Mouse (Mus musculus): ENCODE data around the gene Gm10282. TPM values are rescaled to one million over a fixed set of nuclear protein-coding genes. Genes with fewer than 3 reads are reported as not detected.

The Gm10282 gene
- polyA plus RNA-seq, 1 experiment from 2014 or later: 27.2 TPM

DNA sequence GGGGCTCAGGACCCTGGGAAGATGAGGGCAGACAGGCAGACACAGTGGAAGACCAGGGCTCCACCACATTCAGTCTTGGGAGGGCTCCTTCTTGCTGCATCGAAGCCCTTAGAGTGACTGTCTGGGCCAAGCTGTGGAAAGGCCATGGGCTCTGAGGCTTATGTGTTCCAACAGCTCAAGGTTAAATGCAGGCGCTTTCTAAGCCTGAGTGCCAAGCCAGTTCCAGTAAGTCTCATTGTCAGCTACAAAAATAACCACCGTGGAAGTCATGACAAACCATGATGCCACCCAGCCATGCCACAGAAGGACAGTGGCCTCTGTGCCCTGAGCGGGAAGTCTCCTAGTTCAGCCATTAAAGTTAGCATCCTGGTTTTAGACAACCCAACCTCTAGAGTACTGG lies 26.6 kb upstream of the Gm10282 start:
- Histone ChIP-seq H3K9ac (replicated peaks; ENCODE audit: low read depth, low read length) (no peak overlapping the region), H3K4me2 (replicated peaks; ENCODE audit: low read depth, low read length) (no peak overlapping the region), H3K27ac (ENCODE audit: low read length) (no peak overlapping the region), H3K27me3 (ENCODE audit: control insufficient read depth, insufficient read depth, low read length) (no peaks in the 10 kb centered on the region), H3K9me3 (ENCODE audit: control insufficient read depth, low read depth, low read length) (no peaks in the 10 kb centered on the region), H3K4me1 (ENCODE audit: control insufficient read depth, insufficient read depth, low read length) (no peaks in the 10 kb centered on the region), H3K36me3 (ENCODE audit: control insufficient read depth, insufficient read depth, low read length) (peaks cover 11% of the 10 kb centered on the region; the same call in 1 of the 2 replicates), H3K4me3 (ENCODE audit: low read depth, low read length) (no peak overlapping the region)
- no peak for ATAC-seq (ENCODE audit: insufficient number of reproducible peaks, insufficient read depth, low FRiP score, low read depth)
- 90% methylated on average over 4 of the region's 4 CpGs for WGBS

DNA sequence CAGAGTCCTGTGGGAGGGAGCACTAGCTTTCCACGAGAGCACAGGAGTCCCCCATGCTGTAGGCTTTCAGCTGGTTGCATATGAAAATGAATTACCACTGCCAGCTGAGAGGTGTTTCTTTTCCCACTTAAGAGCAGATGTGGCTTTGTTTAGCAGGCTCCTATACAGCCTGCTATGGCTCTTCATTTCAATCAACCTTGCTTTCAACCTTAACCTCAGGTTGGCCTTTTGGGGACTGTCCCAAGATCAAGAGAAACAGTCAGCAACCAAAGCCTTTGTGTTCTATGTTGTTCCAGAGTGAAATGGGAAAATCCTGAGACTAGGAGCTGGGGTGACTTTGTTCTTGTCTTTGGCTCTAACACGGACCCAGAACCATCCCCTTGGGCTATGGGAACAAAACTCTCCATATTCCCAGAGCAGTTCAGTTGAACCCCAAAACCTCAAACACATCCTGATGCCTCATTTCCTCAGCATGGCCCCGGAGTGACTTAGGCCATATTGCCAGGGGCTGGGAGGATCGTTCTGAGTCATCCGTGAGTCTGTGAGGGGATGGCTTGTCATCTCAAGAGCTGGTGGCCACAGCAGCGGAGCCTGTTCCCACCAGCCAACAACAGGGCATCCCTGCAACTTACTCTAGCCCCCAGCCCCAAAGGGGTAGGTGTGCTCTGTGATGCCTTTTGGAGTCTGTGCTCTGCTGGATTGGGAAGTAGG lies 25.9 kb upstream of the Gm10282 start:
- ATAC-seq (ENCODE audit: insufficient number of reproducible peaks, insufficient read depth, low FRiP score, low read depth): no peak
- Histone ChIP-seq H3K4me3 (ENCODE audit: low read depth, low read length) (no peak overlapping the region), H3K27ac (ENCODE audit: low read length) (no peak overlapping the region), H3K4me1 (ENCODE audit: control insufficient read depth, insufficient read depth, low read length) (no peaks in the 10 kb centered on the region), H3K4me2 (replicated peaks; ENCODE audit: low read depth, low read length) (no peak overlapping the region), H3K9me3 (ENCODE audit: control insufficient read depth, low read depth, low read length) (no peaks in the 10 kb centered on the region), H3K9ac (replicated peaks; ENCODE audit: low read depth, low read length) (no peak overlapping the region), H3K36me3 (ENCODE audit: control insufficient read depth, insufficient read depth, low read length) (peaks cover 6% of the 10 kb centered on the region; the same call in 1 of the 2 replicates), H3K27me3 (ENCODE audit: control insufficient read depth, insufficient read depth, low read length) (no peaks in the 10 kb centered on the region)
- 76% methylated on average over 6 of the region's 6 CpGs for WGBS

DNA sequence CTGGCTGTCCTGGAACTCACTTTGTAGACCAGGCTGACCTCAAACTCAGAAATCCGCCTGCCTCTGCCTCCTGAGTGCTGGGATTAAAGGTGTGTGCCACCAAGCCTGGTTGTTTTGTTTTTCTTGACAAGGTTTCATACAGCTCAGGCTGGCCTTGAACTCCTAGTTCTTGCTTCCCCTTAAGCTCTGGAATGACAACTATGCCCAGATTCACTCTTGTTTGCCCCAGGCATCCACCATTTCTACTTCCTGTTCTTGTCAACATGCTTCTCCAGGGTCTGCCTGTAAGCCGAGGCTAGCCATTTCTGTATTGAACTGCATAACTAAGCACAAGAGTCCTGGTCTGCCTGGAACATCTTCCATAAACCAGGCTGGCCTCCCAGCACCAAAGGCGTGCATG lies 24.1 kb upstream of the Gm10282 start:
- no peak overlapping the region for H3K4me2 ChIP-seq (replicated peaks; ENCODE audit: low read depth, low read length)
- no peaks in the 10 kb centered on the region for H3K36me3 ChIP-seq (ENCODE audit: control insufficient read depth, insufficient read depth, low read length)
- no peak overlapping the region for H3K27ac ChIP-seq (ENCODE audit: low read length)
- 79% methylated on average over 3 of the region's 3 CpGs for whole genome bisulfite sequencing
- H3K4me1 ChIP-seq (ENCODE audit: control insufficient read depth, insufficient read depth, low read length): no peaks in the 10 kb centered on the region
- ATAC-seq (ENCODE audit: insufficient number of reproducible peaks, insufficient read depth, low FRiP score, low read depth): no peak
- H3K4me3 ChIP-seq (ENCODE audit: low read depth, low read length): no peak overlapping the region
- no peak overlapping the region for H3K9ac ChIP-seq (replicated peaks; ENCODE audit: low read depth, low read length)
- H3K27me3 ChIP-seq (ENCODE audit: control insufficient read depth, insufficient read depth, low read length): no peaks in the 10 kb centered on the region
- no peaks in the 10 kb centered on the region for H3K9me3 ChIP-seq (ENCODE audit: control insufficient read depth, low read depth, low read length)

DNA sequence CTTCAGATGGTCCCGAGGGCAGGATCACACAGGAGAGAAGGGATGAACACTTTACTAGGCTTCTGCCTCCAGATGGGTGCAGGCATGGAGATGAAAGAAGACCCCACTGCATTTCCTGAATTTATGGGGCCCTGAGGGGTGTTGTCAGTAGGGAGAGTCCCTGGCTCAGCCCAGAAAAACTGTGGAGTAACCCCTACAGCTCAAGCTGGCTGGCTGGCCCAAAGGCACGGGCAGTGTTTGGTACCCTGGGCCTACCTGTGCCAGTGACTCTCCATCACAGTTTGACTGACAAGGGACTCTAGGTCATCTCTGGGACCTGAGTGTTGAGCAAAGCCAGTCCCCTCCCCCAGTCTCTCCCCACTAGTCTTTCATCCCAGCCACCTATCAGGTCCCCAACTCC lies 19.6 kb upstream of the Gm10282 start:
- H3K9ac ChIP-seq (replicated peaks; ENCODE audit: low read depth, low read length): no peak overlapping the region
- 73% methylated on average over 2 of the region's 2 CpGs for WGBS
- peaks cover 17% of the 10 kb centered on the region for H3K27me3 ChIP-seq (ENCODE audit: control insufficient read depth, insufficient read depth, low read length)
- no peak overlapping the region for H3K4me3 ChIP-seq (ENCODE audit: low read depth, low read length)
- H3K36me3 ChIP-seq (ENCODE audit: control insufficient read depth, insufficient read depth, low read length): no peaks in the 10 kb centered on the region
- ATAC-seq (ENCODE audit: insufficient number of reproducible peaks, insufficient read depth, low FRiP score, low read depth): no peak
- H3K27ac ChIP-seq (ENCODE audit: low read length): no peak overlapping the region
- H3K9me3 ChIP-seq (ENCODE audit: control insufficient read depth, low read depth, low read length): no peaks in the 10 kb centered on the region
- H3K4me1 ChIP-seq (ENCODE audit: control insufficient read depth, insufficient read depth, low read length): no peaks in the 10 kb centered on the region
- no peak overlapping the region for H3K4me2 ChIP-seq (replicated peaks; ENCODE audit: low read depth, low read length)

DNA sequence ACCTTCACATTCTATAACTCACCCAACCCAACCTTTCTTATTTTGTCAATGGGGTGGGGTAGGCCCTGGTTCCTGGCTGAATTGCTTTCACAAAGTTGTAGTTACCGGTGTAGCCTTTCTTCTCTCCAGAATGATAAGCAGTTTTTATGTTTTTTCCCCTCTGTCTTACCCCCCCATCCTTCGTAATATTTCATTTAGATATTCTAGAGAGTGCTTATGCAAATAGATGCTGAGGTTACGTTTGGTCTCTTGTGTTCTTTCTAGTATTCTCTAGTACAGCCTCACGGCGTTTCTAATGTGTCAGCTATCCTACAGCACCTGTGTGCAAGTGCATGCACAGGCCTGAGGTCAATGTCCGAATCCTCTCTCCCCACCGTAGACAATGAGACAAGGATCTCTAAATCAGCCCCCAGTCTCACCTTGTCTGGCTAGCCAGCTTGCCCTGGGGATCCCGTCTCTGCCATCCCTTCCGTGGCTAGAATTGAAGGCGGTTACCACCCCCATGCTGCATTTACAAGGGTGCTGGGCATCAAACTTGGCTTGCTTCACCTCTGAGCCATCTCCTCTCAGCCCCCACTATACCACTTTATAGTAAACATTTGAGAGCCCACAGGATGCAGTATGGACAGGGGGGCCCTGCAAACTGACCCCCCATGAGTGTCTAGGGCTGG lies 19.1 kb upstream of the Gm10282 start:
- no peaks in the 10 kb centered on the region for H3K36me3 ChIP-seq (ENCODE audit: control insufficient read depth, insufficient read depth, low read length)
- H3K9ac ChIP-seq (replicated peaks; ENCODE audit: low read depth, low read length): no peak overlapping the region
- H3K9me3 ChIP-seq (ENCODE audit: control insufficient read depth, low read depth, low read length): no peaks in the 10 kb centered on the region
- H3K4me1 ChIP-seq (ENCODE audit: control insufficient read depth, insufficient read depth, low read length): no peaks in the 10 kb centered on the region
- peaks cover 21% of the 10 kb centered on the region for H3K27me3 ChIP-seq (ENCODE audit: control insufficient read depth, insufficient read depth, low read length)
- ATAC-seq (ENCODE audit: insufficient number of reproducible peaks, insufficient read depth, low FRiP score, low read depth): no peak
- H3K27ac ChIP-seq (ENCODE audit: low read length): no peak overlapping the region
- no peak overlapping the region for H3K4me2 ChIP-seq (replicated peaks; ENCODE audit: low read depth, low read length)
- 80% methylated on average over 10 of the region's 10 CpGs for WGBS
- H3K4me3 ChIP-seq (ENCODE audit: low read depth, low read length): no peak overlapping the region

DNA sequence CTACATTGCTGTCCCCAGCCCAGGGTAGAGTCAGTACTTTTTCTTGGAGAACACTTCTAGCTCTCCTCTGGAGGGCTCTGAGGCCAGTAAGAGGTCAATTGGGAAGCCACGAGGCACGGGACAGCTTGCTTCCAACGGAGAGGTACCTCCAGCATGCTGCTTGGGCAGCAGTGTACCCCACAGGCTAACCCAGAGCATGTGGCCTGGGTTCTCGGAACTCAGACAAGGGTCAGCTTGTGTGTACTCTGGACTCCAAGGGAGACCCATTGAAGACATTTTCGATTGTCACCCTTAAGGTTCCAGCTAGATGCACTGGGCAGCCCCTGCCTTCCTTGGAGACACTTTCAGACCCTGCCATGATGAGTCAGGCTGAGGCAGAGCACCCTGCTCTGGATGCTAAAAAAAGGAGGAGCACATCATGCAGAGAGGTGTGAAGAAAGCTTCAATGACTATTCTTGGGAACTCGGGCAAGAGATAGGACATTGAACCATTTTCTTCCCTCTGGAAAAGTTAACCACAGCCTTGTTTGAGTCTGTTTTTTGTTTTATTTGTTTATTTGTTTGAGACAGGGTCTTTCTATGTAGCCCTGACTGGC lies 18.2 kb upstream of the Gm10282 start:
- Histone ChIP-seq H3K4me2 (replicated peaks; ENCODE audit: low read depth, low read length) (no peak overlapping the region), H3K9me3 (ENCODE audit: control insufficient read depth, low read depth, low read length) (no peaks in the 10 kb centered on the region), H3K36me3 (ENCODE audit: control insufficient read depth, insufficient read depth, low read length) (no peaks in the 10 kb centered on the region), H3K27ac (ENCODE audit: low read length) (no peak overlapping the region), H3K27me3 (ENCODE audit: control insufficient read depth, insufficient read depth, low read length) (peaks cover 22% of the 10 kb centered on the region), H3K9ac (replicated peaks; ENCODE audit: low read depth, low read length) (no peak overlapping the region), H3K4me3 (ENCODE audit: low read depth, low read length) (no peak overlapping the region), H3K4me1 (ENCODE audit: control insufficient read depth, insufficient read depth, low read length) (no peaks in the 10 kb centered on the region)
- no peak for ATAC-seq (ENCODE audit: insufficient number of reproducible peaks, insufficient read depth, low FRiP score, low read depth)
- WGBS: 56% methylated on average over 6 of the region's 6 CpGs

DNA sequence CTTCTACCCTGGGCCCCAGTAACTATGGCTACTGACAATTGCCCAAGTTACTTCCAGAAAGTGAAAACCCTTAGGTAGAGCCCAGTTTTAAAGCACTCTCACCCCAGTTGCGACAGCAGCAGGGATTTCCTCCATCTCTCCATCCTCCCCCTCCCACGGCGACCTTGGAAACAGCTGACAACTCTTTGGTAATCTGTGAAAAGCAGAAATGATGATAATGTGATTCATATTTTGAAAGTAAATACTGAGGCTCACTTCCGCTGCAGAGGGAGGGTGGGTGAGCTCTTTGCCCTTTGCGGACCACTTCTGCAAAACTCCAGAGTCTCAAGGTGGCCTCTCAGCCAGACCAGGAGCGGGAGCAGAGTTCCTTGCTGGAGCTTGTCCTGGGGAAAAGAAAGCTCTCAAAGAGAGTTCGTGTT lies 17.4 kb upstream of the Gm10282 start:
- no peak overlapping the region for H3K9ac ChIP-seq (replicated peaks; ENCODE audit: low read depth, low read length)
- ATAC-seq (ENCODE audit: insufficient number of reproducible peaks, insufficient read depth, low FRiP score, low read depth): no peak
- peaks cover 22% of the 10 kb centered on the region for H3K27me3 ChIP-seq (ENCODE audit: control insufficient read depth, insufficient read depth, low read length)
- no peak overlapping the region for H3K27ac ChIP-seq (ENCODE audit: low read length)
- no peaks in the 10 kb centered on the region for H3K9me3 ChIP-seq (ENCODE audit: control insufficient read depth, low read depth, low read length)
- H3K4me1 ChIP-seq (ENCODE audit: control insufficient read depth, insufficient read depth, low read length): no peaks in the 10 kb centered on the region
- WGBS: 51% methylated on average over 7 of the region's 7 CpGs
- H3K4me3 ChIP-seq (ENCODE audit: low read depth, low read length): no peak overlapping the region
- no peaks in the 10 kb centered on the region for H3K36me3 ChIP-seq (ENCODE audit: control insufficient read depth, insufficient read depth, low read length)
- no peak overlapping the region for H3K4me2 ChIP-seq (replicated peaks; ENCODE audit: low read depth, low read length)

DNA sequence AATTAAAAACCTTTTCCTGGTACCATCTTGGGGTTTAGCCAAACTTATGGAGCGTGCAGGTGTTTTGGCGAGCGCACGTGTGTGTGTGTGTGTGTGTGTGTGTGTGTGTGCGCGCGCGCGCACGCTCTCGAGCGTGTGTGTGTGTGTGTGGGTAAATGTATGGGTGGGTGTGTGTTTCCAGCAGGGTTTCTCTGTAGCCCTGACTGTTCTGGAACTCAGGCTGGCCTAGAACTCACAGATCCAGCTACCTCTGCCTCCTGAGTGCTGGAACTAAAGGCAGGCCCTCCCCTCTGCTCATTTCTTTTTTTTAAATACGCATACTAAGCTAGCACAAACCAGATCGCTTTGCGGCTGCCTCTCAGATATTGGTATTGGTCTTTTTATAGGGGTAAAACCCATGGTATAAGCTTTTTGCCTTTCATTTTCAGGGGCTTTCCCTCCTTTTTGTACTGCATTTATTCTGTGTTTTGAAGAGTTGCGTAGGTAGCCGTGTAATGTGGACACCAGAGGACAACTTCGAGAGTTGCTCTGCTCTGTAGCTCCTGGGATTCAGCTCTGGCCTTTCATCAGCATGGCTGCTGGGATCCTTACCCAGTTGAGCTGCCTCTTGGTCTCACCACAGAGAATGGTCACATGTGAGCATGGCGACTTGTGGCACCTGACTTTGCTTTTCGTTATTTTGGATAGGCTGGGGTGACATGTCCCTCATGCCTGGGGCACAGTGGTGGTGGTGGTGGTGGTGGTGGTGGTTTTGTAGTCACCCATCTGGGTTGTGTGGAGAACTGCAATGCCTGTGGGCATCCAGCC lies 16.8 kb upstream of the Gm10282 start:
- Histone ChIP-seq H3K36me3 (ENCODE audit: control insufficient read depth, insufficient read depth, low read length) (no peaks in the 10 kb centered on the region), H3K4me2 (replicated peaks; ENCODE audit: low read depth, low read length) (no peak overlapping the region), H3K4me3 (ENCODE audit: low read depth, low read length) (no peak overlapping the region; the same call in 1 of the 2 replicates), H3K27ac (ENCODE audit: low read length) (no peak overlapping the region), H3K27me3 (ENCODE audit: control insufficient read depth, insufficient read depth, low read length) (peaks cover 22% of the 10 kb centered on the region), H3K4me1 (ENCODE audit: control insufficient read depth, insufficient read depth, low read length) (no peaks in the 10 kb centered on the region), H3K9me3 (ENCODE audit: control insufficient read depth, low read depth, low read length) (no peaks in the 10 kb centered on the region), H3K9ac (replicated peaks; ENCODE audit: low read depth, low read length) (no peak overlapping the region)
- WGBS: 90% methylated on average over 20 of the region's 20 CpGs
- no peak for ATAC-seq (ENCODE audit: insufficient number of reproducible peaks, insufficient read depth, low FRiP score, low read depth)

Data from stomach, embryonic 14.5 days (tissue).